Comparison of ENCODE assay signal across 21 mouse cellular contexts in the genomic region with DNA sequence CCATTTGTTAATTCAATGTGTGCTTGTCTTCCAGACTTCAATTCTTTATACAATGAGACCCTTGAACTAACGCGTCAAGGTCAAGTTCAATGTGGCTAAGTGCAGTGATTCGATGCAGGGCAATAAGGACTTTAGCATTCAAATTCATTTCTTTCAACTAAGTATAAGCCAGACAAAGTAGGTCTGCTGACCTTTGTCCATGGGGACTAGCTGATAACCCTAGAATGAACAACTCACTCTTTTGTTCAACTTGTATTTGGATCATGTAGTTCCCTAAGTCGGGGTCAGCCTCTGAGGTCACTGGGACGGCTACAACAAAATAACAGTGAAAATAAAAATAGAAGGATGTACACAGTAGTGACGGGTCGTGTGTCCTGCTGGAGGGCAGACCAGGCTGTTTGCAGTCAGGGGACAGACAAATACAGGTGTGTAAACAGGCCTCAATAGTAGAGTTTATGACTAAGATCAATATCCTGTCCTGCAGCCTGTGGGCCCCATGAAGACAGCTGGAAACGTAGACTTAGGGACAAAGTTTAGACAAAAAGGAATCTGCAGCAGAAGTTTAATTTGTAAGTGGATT. TPM values are rescaled to one million over a fixed set of nuclear protein-coding genes. Genes with fewer than 3 reads are reported as not detected.
"Had no signal": no experiment of that assay in that cellular context is flagged by ENCODE, and none has a peak within 500 bp of the region (broad histone marks: within the 10 kb centered on the region; RNA-seq: fewer than 3 reads in every experiment).

No protein-coding gene starts in this region.

- H3K27ac ChIP-seq: kidney, postnatal 0 days; limb, embryonic 13.5 days; midbrain, embryonic 13.5 days had no signal

- H3K27me3 ChIP-seq: limb, embryonic 13.5 days had no signal

- DNase-seq: kidney, adult 11 months; kidney, adult 9 months; kidney, postnatal 36 days; layer of hippocampus, adult 9-11 months; layer of hippocampus, postnatal 36 days; lung, adult 2 months; lung, postnatal 36 days; right cerebral cortex, postnatal 4 days; spleen, adult 18-20 months; thymus, postnatal 4 days had no signal

- H3K4me3 ChIP-seq: limb, embryonic 13.5 days; midbrain, embryonic 13.5 days had no signal

- H3K4me2 ChIP-seq: limb, embryonic 13.5 days; midbrain, embryonic 13.5 days had no signal

- H3K9me3 ChIP-seq: limb, embryonic 13.5 days; midbrain, embryonic 13.5 days had no signal

- ATAC-seq: hindbrain, embryonic 16.5 days; lung, postnatal 0 days; midbrain, embryonic 13.5 days had no signal

- H3K9ac ChIP-seq: limb, embryonic 13.5 days; midbrain, embryonic 13.5 days had no signal

- H3K36me3 ChIP-seq: limb, embryonic 13.5 days; midbrain, embryonic 13.5 days had no signal

RNA-seq across cellular contexts. Expression of gene Reg4, which starts 20.6 kb away (rescaled TPM):
- total RNA-seq: layer of hippocampus, adult 18-20 months; layer of hippocampus, postnatal 36 days; left cerebral cortex, postnatal 36 days; megakaryocyte progenitor cell, adult 5-6 weeks; midbrain, postnatal 0 days had no signal
- polyA plus RNA-seq: hindbrain, embryonic 16.5 days; limb, embryonic 13.5 days; lung, adult 2 months; lung, postnatal 0 days; midbrain, embryonic 13.5 days; midbrain, postnatal 0 days; neural tube, embryonic 14.5 days; stomach, embryonic 14.5 days had no signal
